Mouse (Mus musculus): ENCODE results near the gene Syt2. TPM values are rescaled to one million over a fixed set of nuclear protein-coding genes. Genes with fewer than 3 reads are reported as not detected.
A peak's percentile ranks its signal among the peaks of the same experiment; 100 is the strongest.

Gene Syt2
- polyA plus RNA-seq, 1 experiment from 2014 or later: 0.48 TPM

DNA sequence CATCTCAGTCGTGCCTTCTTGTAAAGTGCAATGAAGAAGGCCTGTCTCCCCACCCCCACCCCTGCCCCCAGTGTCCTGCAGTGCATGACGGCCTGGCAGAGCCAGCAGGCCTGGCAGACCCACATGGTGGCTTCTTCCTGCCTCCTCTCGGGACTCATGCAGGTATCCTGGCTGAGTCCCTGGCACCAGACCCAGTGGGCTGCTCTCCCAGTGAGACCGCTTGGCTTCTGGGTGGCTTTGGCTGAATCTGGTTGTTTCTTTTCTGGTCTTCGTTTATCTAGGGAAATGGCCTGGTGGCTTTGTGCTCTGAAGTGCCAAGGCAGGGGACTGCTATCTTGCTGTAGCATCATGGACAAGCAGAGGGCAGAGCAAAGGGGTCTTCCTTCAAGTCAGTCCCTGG, 68.6 kb downstream of the Syt2 start:
- no peak overlapping the region for H3K4me3 ChIP-seq (ENCODE audit: low read depth, low read length)
- ATAC-seq: no peak
- H3K36me3 ChIP-seq (ENCODE audit: control insufficient read depth, insufficient read depth): no peaks in the 10 kb centered on the region
- WGBS: 64% methylated on average over 5 of the region's 5 CpGs
- H3K4me1 ChIP-seq (replicated peaks; ENCODE audit: control insufficient read depth, insufficient read depth, low read length): no peaks in the 10 kb centered on the region
- TF ChIP-seq CTCF (IDR thresholded peaks at IDR 0.05; ENCODE audit: low read depth): no peak
- H3K4me2 ChIP-seq (replicated peaks; ENCODE audit: low read depth): no peak overlapping the region
- H3K27me3 ChIP-seq (replicated peaks; ENCODE audit: control insufficient read depth, insufficient read depth, low read length): peaks cover 2% of the 10 kb centered on the region; the same call in 1 of the 2 replicates
- H3K27ac ChIP-seq (ENCODE audit: low read depth, low read length): no peak overlapping the region
- H3K9me3 ChIP-seq (ENCODE audit: control insufficient read depth): no peaks in the 10 kb centered on the region
- H3K9ac ChIP-seq (ENCODE audit: low read depth, low read length): no peak overlapping the region

DNA sequence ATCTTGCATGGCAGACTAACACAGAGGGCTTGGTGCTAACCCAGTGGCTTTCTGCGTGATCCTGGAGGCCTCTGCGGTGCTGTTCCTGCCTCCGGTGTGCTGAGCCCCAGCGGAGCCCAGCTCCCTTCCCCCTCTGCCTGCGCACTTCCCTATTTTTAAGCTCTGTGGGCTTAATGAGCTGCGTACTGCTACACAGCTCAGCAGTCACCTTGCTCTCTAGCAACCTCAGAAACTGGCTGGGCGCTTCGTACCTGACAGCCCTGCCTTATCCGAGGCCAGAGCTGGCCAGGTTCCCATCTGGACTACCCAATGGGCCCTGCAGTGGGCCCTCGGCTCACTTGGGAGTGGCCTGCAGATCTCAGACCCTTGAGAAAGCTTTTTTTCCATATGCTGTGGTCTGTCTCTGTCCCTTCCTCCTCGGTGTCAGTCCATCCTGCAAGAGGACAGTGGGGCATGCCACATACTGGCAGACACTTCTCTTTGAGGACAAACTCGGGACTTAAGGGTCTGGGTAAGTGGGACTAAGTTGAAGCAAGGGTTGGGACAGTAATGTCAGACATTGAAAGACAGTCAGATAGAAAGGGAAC, 73.3 kb downstream of the Syt2 start:
- Histone ChIP-seq H3K4me1 (replicated peaks; ENCODE audit: control insufficient read depth, insufficient read depth, low read length) (no peaks in the 10 kb centered on the region), H3K27ac (ENCODE audit: low read depth, low read length) (no peak overlapping the region), H3K9me3 (ENCODE audit: control insufficient read depth) (no peaks in the 10 kb centered on the region), H3K4me2 (replicated peaks; ENCODE audit: low read depth) (no peak overlapping the region), H3K4me3 (ENCODE audit: low read depth, low read length) (no peak overlapping the region), H3K9ac (ENCODE audit: low read depth, low read length) (no peak overlapping the region), H3K27me3 (replicated peaks; ENCODE audit: control insufficient read depth, insufficient read depth, low read length) (no peaks in the 10 kb centered on the region), H3K36me3 (ENCODE audit: control insufficient read depth, insufficient read depth) (no peaks in the 10 kb centered on the region)
- no peak for TF ChIP-seq CTCF (IDR thresholded peaks at IDR 0.05; ENCODE audit: low read depth)
- no peak for ATAC-seq
- WGBS: 76% methylated on average over 12 of the region's 12 CpGs

DNA sequence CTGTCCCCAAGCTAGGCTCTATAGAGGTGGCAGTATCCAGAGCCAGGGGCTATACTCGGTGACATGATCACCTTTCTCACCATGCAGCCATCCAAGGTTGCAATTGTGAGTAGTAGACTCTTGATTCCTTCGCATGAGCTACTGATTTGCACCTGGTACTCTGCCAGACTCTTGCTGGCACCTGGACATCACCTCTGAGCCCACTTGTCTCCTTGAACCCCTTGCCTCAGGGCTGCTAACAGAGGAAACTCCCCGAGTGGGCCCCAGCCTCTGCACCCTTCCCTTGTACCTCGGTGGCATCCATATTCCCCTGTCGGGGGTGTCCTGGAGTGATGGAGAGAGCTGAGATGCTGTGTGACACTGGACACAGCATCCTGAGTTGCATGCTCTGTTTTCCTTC, 75.0 kb downstream of the Syt2 start:
- Histone ChIP-seq H3K9me3 (ENCODE audit: control insufficient read depth) (no peaks in the 10 kb centered on the region), H3K36me3 (ENCODE audit: control insufficient read depth, insufficient read depth) (no peaks in the 10 kb centered on the region), H3K4me3 (ENCODE audit: low read depth, low read length) (no peak overlapping the region), H3K27ac (ENCODE audit: low read depth, low read length) (no peak overlapping the region), H3K9ac (ENCODE audit: low read depth, low read length) (no peak overlapping the region), H3K4me2 (replicated peaks; ENCODE audit: low read depth) (no peak overlapping the region), H3K27me3 (replicated peaks; ENCODE audit: control insufficient read depth, insufficient read depth, low read length) (no peaks in the 10 kb centered on the region), H3K4me1 (replicated peaks; ENCODE audit: control insufficient read depth, insufficient read depth, low read length) (no peaks in the 10 kb centered on the region)
- TF ChIP-seq CTCF (IDR thresholded peaks at IDR 0.05; ENCODE audit: low read depth): no peak
- ATAC-seq: no peak
- 87% methylated on average over 5 of the region's 5 CpGs for WGBS

DNA sequence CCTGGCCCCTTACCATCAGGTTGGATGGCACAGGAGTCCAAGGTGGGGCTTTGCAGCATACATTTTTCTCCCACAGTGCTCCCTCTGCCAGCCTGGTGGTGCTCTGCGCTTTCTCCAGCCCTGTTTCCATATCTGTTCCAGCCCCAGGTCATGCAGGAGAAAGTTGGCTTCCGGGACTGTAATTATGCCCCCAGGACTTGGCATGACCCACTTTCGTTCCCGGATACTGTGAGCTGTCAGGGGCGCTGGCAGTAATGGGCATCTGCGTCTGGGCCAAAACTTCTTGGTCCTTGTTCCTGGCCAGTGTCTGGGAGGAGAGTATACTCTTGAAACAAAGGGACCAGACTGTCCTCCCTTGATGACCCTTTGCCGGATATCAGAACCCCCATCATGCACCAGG, 76.4 kb downstream of the Syt2 start:
- Histone ChIP-seq H3K9me3 (ENCODE audit: control insufficient read depth) (no peaks in the 10 kb centered on the region), H3K36me3 (ENCODE audit: control insufficient read depth, insufficient read depth) (no peaks in the 10 kb centered on the region), H3K27me3 (replicated peaks; ENCODE audit: control insufficient read depth, insufficient read depth, low read length) (no peaks in the 10 kb centered on the region), H3K9ac (ENCODE audit: low read depth, low read length) (no peak overlapping the region), H3K4me2 (replicated peaks; ENCODE audit: low read depth) (no peak overlapping the region), H3K4me3 (ENCODE audit: low read depth, low read length) (no peak overlapping the region), H3K27ac (ENCODE audit: low read depth, low read length) (no peak overlapping the region), H3K4me1 (replicated peaks; ENCODE audit: control insufficient read depth, insufficient read depth, low read length) (no peaks in the 10 kb centered on the region)
- no peak for ATAC-seq
- 92% methylated on average over 7 of the region's 7 CpGs for WGBS
- no peak for TF ChIP-seq CTCF (IDR thresholded peaks at IDR 0.05; ENCODE audit: low read depth)

DNA sequence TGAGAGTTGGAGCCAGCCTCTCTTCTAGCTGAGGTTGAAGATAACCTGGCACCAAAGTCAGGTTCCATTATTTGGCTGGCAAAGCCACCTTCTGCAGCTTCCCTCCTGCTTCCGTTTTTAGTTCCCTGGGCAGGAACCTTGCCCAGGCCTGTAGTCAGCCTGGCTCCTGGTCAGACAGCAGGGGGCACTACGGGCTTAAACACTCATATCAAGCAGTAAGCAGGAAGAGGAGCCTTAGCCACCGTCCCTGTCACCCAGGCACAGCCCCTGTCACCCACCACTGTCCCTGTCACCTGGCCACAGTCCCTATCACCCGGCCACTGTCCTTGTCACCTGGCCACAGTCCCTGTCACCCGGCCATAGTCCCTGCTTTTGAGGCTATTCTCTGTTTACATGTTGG, 78.8 kb downstream of the Syt2 start:
- no peak for ATAC-seq
- TF ChIP-seq CTCF (IDR thresholded peaks at IDR 0.05; ENCODE audit: low read depth): peak; percentile 78
- H3K4me1 ChIP-seq (replicated peaks; ENCODE audit: control insufficient read depth, insufficient read depth, low read length): no peaks in the 10 kb centered on the region
- H3K4me3 ChIP-seq (ENCODE audit: low read depth, low read length): no peak overlapping the region
- WGBS: 51% methylated on average over 5 of the region's 5 CpGs
- H3K27me3 ChIP-seq (replicated peaks; ENCODE audit: control insufficient read depth, insufficient read depth, low read length): no peaks in the 10 kb centered on the region
- H3K36me3 ChIP-seq (ENCODE audit: control insufficient read depth, insufficient read depth): no peaks in the 10 kb centered on the region
- no peak overlapping the region for H3K4me2 ChIP-seq (replicated peaks; ENCODE audit: low read depth)
- no peaks in the 10 kb centered on the region for H3K9me3 ChIP-seq (ENCODE audit: control insufficient read depth)
- H3K9ac ChIP-seq (ENCODE audit: low read depth, low read length): no peak overlapping the region
- no peak overlapping the region for H3K27ac ChIP-seq (ENCODE audit: low read depth, low read length)

DNA sequence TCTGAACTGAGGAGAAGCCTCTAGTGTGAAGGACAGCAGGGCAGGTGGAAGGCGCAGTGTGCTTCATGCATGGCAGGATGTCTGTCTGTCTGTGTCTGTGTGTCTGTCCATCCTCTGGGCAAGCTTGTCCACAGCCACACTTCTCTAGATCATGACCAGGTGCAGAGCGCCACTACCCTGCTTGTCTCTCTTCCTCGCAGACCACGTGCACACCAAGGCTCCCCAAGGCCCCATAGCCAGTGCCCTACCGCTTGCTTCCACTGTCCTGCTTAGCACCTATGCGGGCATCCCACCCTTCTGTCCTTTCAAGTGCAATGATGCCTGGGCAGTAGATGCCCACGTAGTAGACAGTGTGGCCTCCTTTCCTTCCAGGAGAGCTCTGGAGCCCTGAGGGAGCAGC, 80.0 kb downstream of the Syt2 start:
- no peaks in the 10 kb centered on the region for H3K36me3 ChIP-seq (ENCODE audit: control insufficient read depth, insufficient read depth)
- H3K9ac ChIP-seq (ENCODE audit: low read depth, low read length): no peak overlapping the region
- no peaks in the 10 kb centered on the region for H3K27me3 ChIP-seq (replicated peaks; ENCODE audit: control insufficient read depth, insufficient read depth, low read length)
- 93% methylated on average over 7 of the region's 7 CpGs for WGBS
- H3K4me3 ChIP-seq (ENCODE audit: low read depth, low read length): no peak overlapping the region
- H3K4me1 ChIP-seq (replicated peaks; ENCODE audit: control insufficient read depth, insufficient read depth, low read length): no peaks in the 10 kb centered on the region
- H3K9me3 ChIP-seq (ENCODE audit: control insufficient read depth): no peaks in the 10 kb centered on the region
- no peak overlapping the region for H3K27ac ChIP-seq (ENCODE audit: low read depth, low read length)
- TF ChIP-seq CTCF (IDR thresholded peaks at IDR 0.05; ENCODE audit: low read depth): no peak
- no peak overlapping the region for H3K4me2 ChIP-seq (replicated peaks; ENCODE audit: low read depth)
- no peak for ATAC-seq

DNA sequence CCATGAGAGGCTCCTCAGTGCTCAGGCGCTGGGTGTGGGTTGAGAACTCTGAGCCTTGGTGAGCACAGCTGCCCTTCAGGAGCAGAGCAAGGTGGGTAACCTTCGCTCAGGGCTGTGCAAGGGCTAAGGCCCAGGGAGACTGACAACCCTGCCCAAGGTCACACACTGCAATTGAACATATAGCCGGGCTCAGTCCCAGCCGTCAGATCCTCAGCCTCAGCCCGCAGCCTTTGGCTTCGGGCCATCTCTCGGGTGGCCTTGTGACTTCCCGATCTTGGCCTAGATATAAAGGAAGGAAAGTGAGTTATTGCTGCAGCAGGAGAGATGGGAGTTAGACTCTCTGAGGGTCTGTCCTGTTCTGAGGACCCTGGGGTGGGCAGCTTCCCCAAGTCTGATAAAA, 80.8 kb downstream of the Syt2 start:
- Histone ChIP-seq H3K4me1 (replicated peaks; ENCODE audit: control insufficient read depth, insufficient read depth, low read length) (no peaks in the 10 kb centered on the region), H3K27me3 (replicated peaks; ENCODE audit: control insufficient read depth, insufficient read depth, low read length) (no peaks in the 10 kb centered on the region), H3K27ac (ENCODE audit: low read depth, low read length) (no peak overlapping the region), H3K36me3 (ENCODE audit: control insufficient read depth, insufficient read depth) (no peaks in the 10 kb centered on the region), H3K4me3 (ENCODE audit: low read depth, low read length) (no peak overlapping the region), H3K9ac (ENCODE audit: low read depth, low read length) (no peak overlapping the region), H3K9me3 (ENCODE audit: control insufficient read depth) (no peaks in the 10 kb centered on the region), H3K4me2 (replicated peaks; ENCODE audit: low read depth) (no peak overlapping the region)
- 22% methylated on average over 8 of the region's 8 CpGs for WGBS
- ATAC-seq: no peak; the same call in 1 of the 2 replicates
- no peak for TF ChIP-seq CTCF (IDR thresholded peaks at IDR 0.05; ENCODE audit: low read depth)

Data from intestine, postnatal 0 days (tissue).